Mouse (Mus musculus) megakaryocyte, embryonic 14.5 days (primary cell): Measurements from ENCODE around the gene Sp3. TPM values are rescaled to one million over a fixed set of nuclear protein-coding genes. Genes with fewer than 3 reads are reported as not detected.
"Not testable (repeated sequence)": the region's sequence is repeated elsewhere in the genome, so short reads cannot be mapped to it uniquely, and the experiment has no call there.

Experiments used
- H3K27me3 ChIP-seq: replicated peaks from 2 replicates; pipeline ENCODE3; 2012; ENCODE audit warnings: inconsistent platforms
- H3K36me3 ChIP-seq: replicated peaks from 2 replicates; pipeline ENCODE3; 2012; ENCODE audit warnings: low read length, inconsistent platforms, mixed read lengths
- H3K4me1 ChIP-seq: 2 replicates; pipeline ENCODE4 v1.6.1; 2012; ENCODE audit warnings: inconsistent platforms
- H3K4me3 ChIP-seq: replicated peaks from 2 replicates; pipeline ENCODE3; 2012; ENCODE audit warnings: moderate library complexity, mild to moderate bottlenecking, inconsistent platforms
- H3K9me3 ChIP-seq: 2 replicates; pipeline ENCODE4 v1.6.1; 2012; ENCODE audit warnings: inconsistent platforms
- FLI1 ChIP-seq: IDR thresholded peaks from 2 replicates; pipeline ENCODE4 v1.6.1; 2012; ENCODE audit warnings: low read length, inconsistent platforms, mixed read lengths
- GATA1 ChIP-seq: IDR thresholded peaks from 3 replicates; pipeline ENCODE4 v1.6.1; 2012; ENCODE audit warnings: mixed read lengths, low read length, inconsistent platforms, borderline replicate concordance
- polyA plus RNA-seq: library from polyadenylated mRNA; stranded (reverse); fragments of >175 nt; gene quantifications from 2 replicates; pipeline ENCODE4 v1.2.3, GENCODE M21; 2012; ENCODE audit warnings: low replicate concordance; ENCODE audit not compliant: insufficient read depth

Sp3 gene
- polyA plus RNA-seq, 1 experiment = 2.3 TPM

DNA sequence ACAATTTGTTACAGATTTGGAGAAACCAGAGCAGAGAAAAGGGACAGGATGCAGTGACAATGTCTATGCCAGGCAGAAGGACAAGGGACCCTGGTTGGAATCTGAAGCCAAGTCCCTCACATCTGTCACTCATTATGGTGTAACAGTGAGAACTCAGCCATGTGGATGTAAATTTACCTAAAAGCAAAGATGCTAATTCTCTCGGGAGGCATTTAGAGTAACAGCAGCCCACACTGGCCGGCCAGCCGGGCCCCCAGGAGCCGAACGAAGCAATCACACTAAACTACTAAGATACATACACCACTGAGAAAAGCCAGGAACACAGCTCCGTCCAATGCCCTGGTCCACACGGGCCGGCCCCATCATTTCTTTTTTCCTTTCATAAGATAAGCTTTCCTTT, 73.5 kb downstream of the Sp3 start:
- Histone ChIP-seq H3K4me1 (no peaks in the 10 kb centered on the region), H3K4me3 (no peak overlapping the region), H3K36me3 (no peaks in the 10 kb centered on the region), H3K27me3 (peaks cover 5% of the 10 kb centered on the region), H3K9me3 (peaks cover 20% of the 10 kb centered on the region)
- no peak for TF ChIP-seq FLI1
- TF ChIP-seq GATA1 = no peak

DNA sequence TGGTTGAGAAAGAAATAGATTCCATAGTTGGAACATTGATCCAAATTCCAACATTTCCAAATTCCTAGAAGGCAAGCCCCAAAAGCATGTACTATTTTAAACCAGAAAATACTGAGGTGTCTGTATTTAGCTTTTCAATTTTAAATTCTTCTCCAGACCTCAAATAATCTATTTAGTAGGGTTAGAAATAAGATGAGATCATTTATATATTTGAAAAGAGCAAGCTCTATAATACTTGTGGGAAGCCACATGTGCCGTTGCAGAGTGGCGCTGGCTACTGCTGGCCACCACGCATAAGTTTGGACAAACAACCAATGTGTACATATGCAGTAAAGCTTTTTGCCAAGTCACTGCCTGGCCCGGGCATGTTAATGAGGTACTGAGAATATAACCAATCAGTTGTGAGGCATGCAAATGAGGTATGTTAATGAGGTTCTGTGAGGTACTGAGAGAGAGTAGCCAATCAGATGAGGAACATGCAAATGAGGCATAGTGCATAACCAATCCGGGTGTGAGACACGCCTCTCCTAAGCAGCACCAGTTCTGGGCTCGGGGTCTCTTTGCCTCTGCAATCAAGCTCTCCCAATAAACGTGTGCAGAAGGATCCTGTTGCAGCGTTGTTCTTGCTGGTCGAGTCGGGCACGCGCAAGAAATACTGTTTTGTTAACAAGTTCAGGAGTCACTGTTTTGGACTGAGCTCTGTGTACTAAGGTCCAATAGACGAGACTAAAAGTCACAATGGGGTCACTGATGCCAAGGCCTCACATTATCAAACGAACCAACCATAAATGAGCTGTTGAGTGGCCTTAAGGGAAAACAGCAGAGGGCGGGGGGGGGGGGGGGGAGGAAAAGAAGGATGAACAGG, 77.2 kb downstream of the Sp3 start:
- H3K9me3 ChIP-seq = peaks cover 40% of the 10 kb centered on the region
- not testable (repeated sequence) for H3K36me3 ChIP-seq, H3K4me3 ChIP-seq, H3K27me3 ChIP-seq, H3K4me1 ChIP-seq

DNA sequence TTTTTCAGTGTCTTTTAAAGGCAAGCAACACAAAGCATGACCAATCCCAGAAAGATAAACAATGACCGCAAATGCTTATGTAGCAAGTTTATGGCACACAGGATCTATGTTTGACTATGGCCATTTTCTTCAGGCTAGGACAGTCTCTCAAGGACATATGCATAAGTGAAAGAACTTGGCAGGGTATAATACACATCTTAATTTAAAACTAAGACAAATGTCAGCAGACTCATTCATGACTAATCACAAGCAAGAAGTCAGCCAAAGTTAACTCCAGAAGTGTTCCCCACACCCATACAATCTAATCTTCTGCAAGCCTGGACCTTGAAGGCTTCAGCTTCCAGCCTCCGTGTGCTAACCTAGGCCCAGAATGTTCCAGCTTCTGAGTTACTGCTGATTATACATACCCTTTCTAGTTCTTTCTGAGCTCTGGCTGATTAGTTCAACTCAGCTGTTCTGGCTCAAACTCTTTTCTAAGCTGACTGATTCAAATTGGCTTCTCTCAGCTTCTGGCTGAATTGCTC, 81.4 kb downstream of the Sp3 start:
- Histone ChIP-seq H3K9me3 (peaks cover 39% of the 10 kb centered on the region), H3K27me3 (peaks cover 2% of the 10 kb centered on the region), H3K4me3 (no peak overlapping the region), H3K36me3 (no peaks in the 10 kb centered on the region), H3K4me1 (no peaks in the 10 kb centered on the region)
- TF ChIP-seq GATA1 (no peak), FLI1 (no peak)

DNA sequence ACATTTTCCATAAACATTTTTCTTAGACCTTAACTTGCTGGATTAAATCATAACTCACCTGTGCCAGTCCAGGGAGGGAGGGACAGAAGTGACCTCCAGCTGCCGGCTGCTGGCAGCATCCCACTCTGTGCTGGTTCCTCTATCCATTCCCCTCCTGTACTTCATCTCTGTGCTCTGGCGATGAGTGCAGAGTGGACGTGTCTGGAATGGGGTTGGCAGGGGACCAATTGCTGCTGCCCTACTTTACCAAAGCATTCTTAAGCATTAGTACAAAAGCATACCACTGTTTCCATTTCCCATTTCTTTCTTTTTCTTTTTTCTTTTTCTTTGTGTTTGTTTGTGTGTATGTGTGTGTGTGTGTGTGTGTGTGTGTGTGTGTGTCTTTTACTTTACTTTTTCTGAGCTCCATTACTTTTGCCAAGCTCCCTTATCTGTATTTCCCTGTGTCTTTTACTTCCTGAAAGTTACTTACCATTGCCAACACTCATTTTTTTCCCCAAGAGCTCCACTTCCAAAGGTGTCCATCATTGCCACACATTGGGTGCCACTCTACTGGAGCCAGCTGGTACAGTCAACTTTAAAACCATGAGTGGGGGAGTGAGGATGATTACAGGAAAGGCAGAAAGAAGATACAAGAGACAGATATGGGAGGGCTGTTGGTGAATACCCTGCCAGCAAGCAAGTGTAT, 82.0 kb downstream of the Sp3 start:
- Histone ChIP-seq H3K4me3 (no peak overlapping the region), H3K4me1 (no peaks in the 10 kb centered on the region), H3K27me3 (peaks cover 2% of the 10 kb centered on the region), H3K9me3 (peaks cover 38% of the 10 kb centered on the region), H3K36me3 (no peaks in the 10 kb centered on the region)
- no peak for TF ChIP-seq GATA1
- TF ChIP-seq FLI1 = no peak

DNA sequence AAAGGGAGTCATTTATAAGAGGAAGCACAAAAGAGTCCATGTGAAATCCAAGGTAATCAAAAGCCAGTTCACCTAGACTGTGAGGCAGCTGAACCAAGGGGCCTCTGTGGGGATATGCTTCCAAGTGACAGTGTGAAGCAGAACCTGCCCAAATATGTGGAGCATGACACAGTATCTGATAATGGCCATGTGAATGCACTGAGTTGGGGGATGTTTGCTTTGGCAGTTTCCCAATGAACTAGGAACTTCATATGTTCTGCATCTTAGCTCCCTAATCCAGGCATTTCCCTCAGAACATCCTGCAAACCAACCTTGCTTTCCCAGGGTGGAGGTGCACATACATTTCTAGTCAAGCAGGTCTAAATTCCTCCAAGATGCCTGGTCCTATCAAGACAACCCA, 90.4 kb downstream of the Sp3 start:
- Histone ChIP-seq H3K36me3 (no peaks in the 10 kb centered on the region), H3K4me3 (no peak overlapping the region), H3K27me3 (no peaks in the 10 kb centered on the region), H3K9me3 (0 out of 2 replicates have a peak, but pooled peaks cover 3% of the 10 kb centered on the region), H3K4me1 (no peaks in the 10 kb centered on the region; the same call in 1 of the 2 replicates)
- TF ChIP-seq FLI1 = no peak
- no peak for TF ChIP-seq GATA1

Other genes with a start within 250 kb of the Sp3 start
- not detected in 2 replicates for gene Gm11084, start 6.3 kb upstream of the Sp3 start, polyA plus RNA-seq
- gene Ola1, start 238.5 kb upstream of the Sp3 start, polyA plus RNA-seq = 25.8 and 26.7 TPM in 2 replicates